Mouse (Mus musculus) left cerebral cortex, adult 11 months (tissue): ENCODE results near the gene Ppp2r5c.

Experiments
- DNase-seq: peaks from one replicate; pipeline ENCODE4 v3.0.0; 2022; ENCODE audit warnings: low spot score

The Ppp2r5c gene

DNA sequence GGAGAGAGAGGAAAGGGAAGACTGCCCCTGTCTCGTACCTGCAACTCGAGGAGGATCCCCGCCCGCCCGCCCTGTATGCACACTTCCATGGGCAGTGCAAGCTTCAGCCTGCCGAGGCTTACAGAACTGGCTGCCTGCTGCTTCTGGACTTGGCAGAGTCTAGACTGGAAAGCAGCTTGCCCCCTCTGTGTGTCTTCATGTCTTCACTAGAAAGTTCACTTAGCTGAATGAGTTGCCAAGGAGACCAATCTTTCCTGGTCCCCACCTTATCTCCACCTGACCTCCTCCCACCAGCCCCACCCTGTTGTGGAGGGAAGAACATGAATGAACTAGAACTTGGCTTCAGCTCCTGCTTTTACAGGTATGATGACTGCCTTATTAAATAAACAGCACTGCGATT, 66.0 kb downstream of the Ppp2r5c start:
- DNase-seq = no peak

GRCm38 (mm10) chr12:110515676-110516075, 68.8 kb downstream of the Ppp2r5c start:
- DNase-seq = no peak

DNA sequence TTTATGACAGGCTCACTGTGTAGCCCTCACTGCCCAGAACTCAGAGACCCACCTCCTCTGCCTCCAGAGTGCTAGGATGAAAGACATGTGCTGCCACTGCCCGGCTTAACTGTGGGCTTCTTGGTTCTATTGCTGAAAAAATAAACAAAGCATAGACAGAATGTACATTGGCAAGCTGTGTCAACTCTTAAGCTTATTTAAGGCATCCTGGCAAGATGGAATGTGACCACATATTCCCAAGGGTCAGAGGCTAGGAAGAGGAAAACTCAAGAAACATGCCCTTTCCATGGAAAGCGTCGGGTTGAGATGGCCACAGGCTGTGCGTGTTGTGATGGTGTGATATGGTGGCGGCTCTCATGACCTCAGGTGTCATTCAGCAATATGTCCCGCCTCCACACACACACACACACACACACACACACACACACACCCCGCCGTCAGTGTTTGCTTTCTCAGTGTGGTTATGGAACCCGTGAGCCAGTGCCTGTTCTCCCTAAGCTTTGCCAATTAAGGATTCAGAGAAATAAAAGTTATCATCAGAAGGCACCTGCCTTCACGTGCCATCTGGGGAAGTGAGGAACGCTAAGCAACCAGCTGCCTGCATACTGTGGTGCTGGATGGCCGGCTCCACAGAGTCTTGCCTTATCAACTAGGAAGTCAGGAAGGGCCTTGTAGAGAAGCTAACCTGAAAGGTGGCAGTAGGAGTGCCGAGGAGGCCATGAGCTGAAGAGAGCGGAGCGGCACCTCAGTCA, 73.5 kb downstream of the Ppp2r5c start:
- DNase-seq = no peak

GRCm38 (mm10) chr12:110523526-110523925, 76.6 kb downstream of the Ppp2r5c start:
- no peak for DNase-seq

- DNase-seq = no peak
Measured at GRCm38 (mm10) chr12:110532711-110533110, 85.8 kb downstream of the Ppp2r5c start.

DNA sequence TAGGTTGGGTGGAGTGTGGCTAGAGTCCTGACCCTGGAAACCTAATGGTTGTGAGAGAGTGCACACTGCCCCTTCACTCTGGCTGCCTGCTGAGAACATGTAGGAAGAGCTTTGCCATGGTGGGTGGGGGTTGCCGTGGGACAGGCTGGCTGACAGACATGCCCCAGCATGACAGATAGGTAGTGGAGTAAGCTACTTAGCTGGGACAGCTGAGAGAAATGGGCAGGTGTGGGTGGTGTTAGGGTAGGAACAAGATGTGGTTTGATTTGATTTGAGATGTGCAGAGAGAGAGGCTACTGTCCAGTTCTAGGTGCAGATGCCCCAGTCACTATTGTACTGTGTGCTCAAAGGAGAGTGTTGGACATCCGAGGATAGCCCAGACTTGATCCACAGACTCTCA, 86.2 kb downstream of the Ppp2r5c start:
- DNase-seq = no peak

DNA sequence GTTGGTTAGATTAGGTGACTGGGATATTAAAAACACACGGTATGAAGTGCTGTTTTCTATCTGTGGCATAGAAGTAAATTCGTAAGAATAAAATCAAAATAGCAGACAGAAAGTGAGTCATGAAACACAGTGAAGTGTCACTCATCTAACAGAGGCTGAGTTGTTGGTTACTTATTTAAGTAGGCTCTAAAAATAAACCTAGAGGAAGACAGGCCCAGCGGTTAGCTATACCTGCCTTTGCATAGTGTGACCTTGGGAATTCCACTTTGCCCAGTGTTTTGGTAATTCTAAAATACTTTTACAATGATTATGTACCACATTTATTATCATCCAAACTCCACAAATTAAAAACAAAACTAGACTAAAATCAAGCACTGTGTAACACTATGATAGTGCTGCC, 86.9 kb downstream of the Ppp2r5c start:
- DNase-seq = no peak

GRCm38 (mm10) chr12:110535361-110535760, 88.4 kb downstream of the Ppp2r5c start:
- no peak for DNase-seq

DNA sequence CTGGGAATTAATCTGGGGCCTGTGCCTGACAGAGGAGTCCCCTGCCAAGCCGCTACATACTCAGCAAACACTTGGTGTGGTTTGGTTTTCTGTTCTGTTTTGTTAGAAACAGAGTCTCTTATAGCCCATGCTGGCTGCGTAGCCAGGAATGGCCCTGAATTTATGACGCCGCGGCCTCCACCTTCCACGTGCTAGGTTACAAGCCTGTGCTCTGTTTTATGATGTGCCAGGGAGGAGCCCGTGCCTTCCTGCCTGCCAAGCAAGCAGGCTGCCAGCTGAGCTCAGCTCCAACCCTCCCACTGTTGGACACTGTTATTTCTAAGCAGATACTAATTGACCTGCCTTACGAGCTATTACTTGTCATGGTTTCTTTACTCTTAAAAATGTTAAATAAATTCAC, 90.8 kb downstream of the Ppp2r5c start:
- no peak for DNase-seq

- no peak for DNase-seq
Measured at GRCm38 (mm10) chr12:110539346-110539745, 92.4 kb downstream of the Ppp2r5c start.

GRCm38 (mm10) chr12:110539798-110540197, 92.9 kb downstream of the Ppp2r5c start:
- no peak for DNase-seq

DNA sequence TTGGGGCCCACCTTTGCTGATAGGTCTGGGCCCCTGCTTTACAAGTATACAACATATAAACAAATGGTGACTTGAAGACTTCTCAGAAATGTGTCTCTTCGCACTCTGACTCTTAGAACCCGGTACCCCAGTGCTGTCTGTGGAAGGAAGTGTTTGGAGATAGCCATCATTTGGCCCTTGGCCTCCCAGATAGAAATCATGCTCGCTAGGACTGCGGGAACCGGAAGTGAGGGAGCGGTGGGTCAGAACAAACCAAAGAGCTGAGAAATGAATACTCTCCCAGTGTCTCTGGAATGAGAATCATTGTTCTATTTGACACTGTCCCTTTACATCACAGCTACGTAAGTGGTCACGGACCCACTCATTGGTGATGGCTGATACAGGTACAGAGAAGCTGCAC, 93.4 kb downstream of the Ppp2r5c start:
- DNase-seq = no peak

DNA sequence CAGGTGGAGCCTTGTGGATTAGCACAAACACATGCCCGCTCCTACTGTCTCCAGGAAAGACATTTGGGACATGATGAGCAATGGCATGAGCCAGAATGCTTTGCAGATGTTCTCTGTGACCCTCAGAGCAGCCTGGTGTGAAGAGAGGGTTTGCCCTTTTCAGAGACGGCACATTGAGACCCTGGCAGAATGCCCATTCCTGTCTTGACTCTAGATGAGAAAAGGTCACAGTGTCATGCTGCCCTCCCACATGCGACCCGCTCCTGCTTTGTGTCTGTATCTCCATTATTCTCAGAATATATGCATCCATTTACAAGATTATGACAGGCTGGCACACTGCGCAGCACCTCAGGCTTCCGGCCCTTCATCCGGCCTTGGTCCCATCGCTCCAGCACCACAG, 94.1 kb downstream of the Ppp2r5c start:
- DNase-seq = no peak

GRCm38 (mm10) chr12:110541528-110541927, 94.6 kb downstream of the Ppp2r5c start:
- DNase-seq = no peak

DNA sequence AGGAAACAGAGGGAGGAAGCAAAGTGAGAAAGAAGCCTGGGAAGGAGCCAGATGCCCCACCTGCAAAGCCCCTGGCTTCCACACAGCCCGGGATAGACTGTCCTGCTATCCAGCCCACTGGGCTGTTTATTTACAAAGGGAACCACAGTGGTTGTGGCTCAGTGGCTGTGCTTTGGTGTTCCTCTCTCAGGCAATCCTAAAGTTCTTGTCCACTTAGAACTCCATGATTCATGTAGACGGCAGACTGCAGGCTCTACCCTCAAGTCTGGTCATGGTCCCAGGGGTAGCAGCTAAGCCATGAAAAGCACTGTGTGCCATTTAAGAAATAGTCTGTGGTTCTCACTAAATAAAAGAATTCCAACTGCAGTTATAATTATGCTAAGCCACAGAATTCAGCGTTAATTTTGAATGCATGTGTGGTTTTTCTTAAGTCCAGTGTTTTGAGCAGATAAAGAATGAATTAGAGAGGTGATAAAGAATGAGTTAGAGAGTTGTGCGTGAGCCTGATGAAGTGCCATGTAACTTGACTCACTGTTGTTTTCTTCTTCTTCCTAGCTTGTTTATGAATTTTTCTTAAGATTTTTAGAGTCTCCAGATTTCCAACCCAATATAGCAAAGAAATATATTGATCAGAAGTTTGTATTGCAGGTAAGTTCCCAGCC, 98.3 kb downstream of the Ppp2r5c start:
- DNase-seq = no peak

DNA sequence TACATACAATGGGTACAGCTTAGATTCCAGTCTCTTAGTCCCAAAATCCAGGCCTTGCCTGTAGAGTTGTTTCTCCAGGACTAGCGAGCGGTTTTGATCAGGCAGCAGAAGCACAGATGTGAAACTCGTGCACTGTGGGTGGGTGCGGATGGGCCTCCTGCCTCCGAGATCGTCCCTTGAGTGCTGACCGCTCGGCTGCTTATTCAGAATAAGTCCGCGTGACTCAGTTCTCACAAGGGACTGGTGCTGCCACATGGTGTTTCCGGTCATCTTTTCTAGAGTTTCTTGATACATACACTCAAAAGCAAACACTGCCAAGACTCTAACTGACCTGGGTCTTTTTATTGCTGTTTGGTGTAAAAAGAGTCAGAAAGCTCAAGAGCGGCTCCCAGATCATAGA, 100.7 kb downstream of the Ppp2r5c start:
- no peak for DNase-seq

- DNase-seq = no peak
Measured at GRCm38 (mm10) chr12:110549437-110550112, 102.7 kb downstream of the Ppp2r5c start.

DNA sequence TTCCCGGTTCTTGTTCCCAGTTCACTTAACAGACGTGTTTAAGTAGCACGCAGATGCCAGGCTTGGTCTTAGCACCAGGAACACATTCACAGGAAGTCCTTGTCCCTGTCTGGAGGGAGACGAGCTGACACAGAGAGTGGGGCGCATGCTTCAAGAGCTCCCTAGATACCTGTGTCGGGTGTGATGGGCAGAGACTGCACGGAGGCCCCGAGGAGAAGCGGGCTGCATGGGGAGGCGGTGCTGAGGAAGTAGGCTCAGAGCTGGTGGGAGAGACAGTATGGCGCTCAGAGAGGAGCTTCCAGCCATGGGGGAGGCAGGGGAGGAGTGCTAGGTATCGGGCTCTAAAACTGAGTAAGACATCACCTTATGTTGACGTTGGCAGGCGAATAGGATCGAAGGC, 103.4 kb downstream of the Ppp2r5c start:
- no peak for DNase-seq

DNA sequence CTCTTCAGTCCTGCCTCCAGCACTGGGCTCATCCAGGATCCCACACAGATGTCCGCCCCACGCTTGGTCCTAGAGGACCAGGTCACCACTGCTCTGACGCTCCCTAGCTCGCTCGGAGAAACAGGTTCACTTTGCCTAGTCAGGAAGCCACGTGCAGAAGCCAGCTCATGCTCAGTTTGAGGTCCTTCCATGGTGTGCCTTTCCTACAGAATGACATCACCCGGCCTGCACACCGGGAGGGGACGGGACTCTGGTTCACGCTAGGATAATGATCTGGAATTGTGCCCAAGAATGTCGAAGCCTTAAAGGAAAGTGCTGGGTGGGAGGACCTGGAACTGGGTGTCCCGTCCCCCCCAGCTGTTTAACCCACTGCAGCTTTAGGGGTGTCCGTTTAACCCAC, 105.2 kb downstream of the Ppp2r5c start:
- no peak for DNase-seq

DNA sequence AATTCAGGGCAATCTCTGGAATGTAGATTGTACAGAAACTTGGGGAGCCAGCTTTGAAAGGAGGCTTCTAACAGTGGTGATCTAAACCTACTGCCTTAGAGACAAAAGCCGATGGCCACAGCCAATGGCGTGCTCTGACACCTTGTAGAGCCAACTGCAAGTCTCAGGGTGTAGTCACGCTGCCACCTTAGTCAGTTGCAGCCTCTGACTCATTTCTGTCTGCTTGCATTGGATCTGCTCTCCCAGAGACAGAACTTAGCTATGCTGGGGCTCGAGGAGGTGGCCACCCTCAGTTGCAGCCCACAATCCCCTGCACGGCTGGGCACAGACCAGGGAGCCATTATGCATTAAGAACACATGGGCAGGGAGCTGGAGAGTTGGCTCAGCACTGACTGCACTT, 106.4 kb downstream of the Ppp2r5c start:
- DNase-seq = no peak

- no peak for DNase-seq
Measured at GRCm38 (mm10) chr12:110555536-110556240, 108.8 kb downstream of the Ppp2r5c start.

DNA sequence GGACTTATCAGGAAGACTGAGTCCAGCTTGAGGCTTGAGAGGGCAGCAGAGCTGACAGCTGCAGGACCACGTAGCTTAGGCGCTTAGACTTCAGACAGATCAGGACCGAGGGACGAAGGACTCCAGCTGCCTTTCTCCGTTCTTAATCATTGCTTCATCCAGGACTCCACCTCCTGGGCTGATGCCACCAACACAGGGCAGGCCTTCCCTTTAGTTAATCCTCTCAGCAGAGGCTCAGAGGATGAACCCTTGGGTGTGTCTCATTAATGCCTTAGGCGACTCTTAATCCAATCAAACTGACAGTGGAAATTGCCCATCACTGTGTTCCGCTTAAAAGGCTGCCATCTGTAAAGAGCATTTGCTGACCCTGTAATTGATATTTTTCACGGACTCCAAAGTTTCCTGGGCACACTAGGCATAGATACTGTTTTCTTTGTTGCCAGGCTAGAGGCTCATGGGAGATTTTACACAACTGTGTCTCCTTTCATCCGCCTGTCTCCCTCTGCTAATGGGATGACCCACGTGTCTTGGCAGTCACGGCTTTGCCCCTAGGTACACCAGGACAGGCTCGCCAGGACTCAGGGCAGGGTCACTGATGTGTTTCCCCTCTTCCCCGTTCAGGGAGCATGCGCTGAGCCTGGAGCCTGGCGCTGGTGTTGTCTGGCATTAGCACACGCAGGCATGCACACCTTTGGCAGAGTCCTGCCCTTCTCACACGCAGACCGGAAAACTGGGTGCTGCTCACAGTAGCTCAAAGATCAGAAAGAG, 110.1 kb downstream of the Ppp2r5c start:
- DNase-seq = no peak
